Mouse (Mus musculus) intestine, embryonic 14.5 days (tissue): Measurements from ENCODE around the gene Dap. TPM values are rescaled to one million over a fixed set of nuclear protein-coding genes. Genes with fewer than 3 reads are reported as not detected.

Experiments
- ATAC-seq: fragments of 200-750 bp; cut with Nextera tagmentation; replicated peaks from 2 replicates; pipeline ENCODE4 v1.8.0; 2017; ENCODE audit warnings: low read depth, moderate number of reproducible peaks, moderate TSS enrichment, moderate library complexity; ENCODE audit not compliant: low FRiP score, low TSS enrichment
- DNase-seq: peaks from one replicate; pipeline ENCODE4 v3.0.0-alpha.2; 2018; ENCODE audit warnings: low spot score
- H3K27ac ChIP-seq: fragments of 300-500 bp; sonication (generic); 2 replicates; pipeline ENCODE4 v1.5.1; 2014; ENCODE audit warnings: low read depth, mild to moderate bottlenecking, control low read depth
- H3K27me3 ChIP-seq: fragments of 300-500 bp; sonication (generic); replicated peaks from 2 replicates; pipeline ENCODE4 v1.6.1; 2014; ENCODE audit warnings: low read length, control low read depth; ENCODE audit not compliant: control insufficient read depth, insufficient read depth
- H3K36me3 ChIP-seq: fragments of 300-500 bp; sonication (generic); 2 replicates; pipeline ENCODE4 v1.6.1; 2014; ENCODE audit warnings: low read length, control low read depth; ENCODE audit not compliant: control insufficient read depth, insufficient read depth
- H3K4me1 ChIP-seq: fragments of 300-500 bp; sonication (generic); replicated peaks from 2 replicates; pipeline ENCODE4 v1.6.1; 2014; ENCODE audit warnings: low read length, control low read depth, mixed read lengths; ENCODE audit not compliant: control insufficient read depth, insufficient read depth
- H3K4me2 ChIP-seq: fragments of 300-500 bp; sonication (generic); 2 replicates; pipeline ENCODE4 v1.6.1; 2014; ENCODE audit warnings: low read length
- H3K4me3 ChIP-seq: fragments of 300-500 bp; sonication (generic); 2 replicates; pipeline ENCODE4 v1.5.1; 2014; ENCODE audit warnings: low read depth, low read length, control low read depth, mixed read lengths
- H3K9ac ChIP-seq: fragments of 300-500 bp; sonication (generic); 2 replicates; pipeline ENCODE4 v1.6.1; 2014; ENCODE audit warnings: mild to moderate bottlenecking, low read length
- H3K9me3 ChIP-seq: fragments of 300-500 bp; sonication (generic); 2 replicates; pipeline ENCODE4 v1.6.1; 2016; ENCODE audit warnings: low read length, control low read depth; ENCODE audit not compliant: control insufficient read depth
- WGBS: fragments of 180-500 bp; shearing (Covaris S2); extraction: QIAGEN DNeasy Blood & Tissue Kit; methylation state at CpG from one replicate; pipeline ENCODE4 v1.1.7; 2014; 5-methylcytosine and 5-hydroxymethylcytosine counted together
- polyA plus RNA-seq: library from polyadenylated mRNA; unstranded; fragments of >200 nt; fragmentation: Nextera tagmentation; extraction: Ambion mirVana; gene quantifications from 2 replicates; pipeline ENCODE4 v1.2.1, GENCODE M21; 2014

Gene Dap
- polyA plus RNA-seq, 1 experiment from 2014 or later = 96.5 TPM

DNA sequence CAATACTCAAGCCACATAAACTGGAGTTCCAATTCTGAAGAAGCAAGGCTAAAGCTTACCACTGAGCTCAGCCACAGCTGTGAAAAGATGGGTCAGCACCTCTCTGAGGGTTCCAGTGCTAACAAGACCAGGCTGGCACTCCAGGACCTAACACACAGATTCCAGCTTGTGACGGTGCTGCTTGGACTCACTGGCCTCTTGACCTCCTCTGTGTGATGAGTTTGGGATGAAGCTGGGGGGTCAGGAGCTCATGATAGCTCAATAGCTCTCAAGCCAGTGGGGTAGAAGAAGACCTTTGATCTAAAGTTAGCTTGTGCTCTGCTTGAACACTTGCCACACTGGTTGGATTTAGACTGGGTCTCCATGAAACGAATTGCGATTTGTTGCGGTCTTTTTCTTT lies 82.6 kb downstream of the Dap start:
- Histone ChIP-seq H3K27ac (no peak overlapping the region), H3K36me3 (no peaks in the 10 kb centered on the region), H3K4me3 (no peak overlapping the region), H3K9me3 (no peaks in the 10 kb centered on the region), H3K27me3 (no peaks in the 10 kb centered on the region), H3K4me1 (no peaks in the 10 kb centered on the region), H3K9ac (no peak overlapping the region), H3K4me2 (no peak overlapping the region)
- no peak for DNase-seq
- 82% methylated on average over 4 of the region's 4 CpGs for WGBS
- no peak for ATAC-seq

DNA sequence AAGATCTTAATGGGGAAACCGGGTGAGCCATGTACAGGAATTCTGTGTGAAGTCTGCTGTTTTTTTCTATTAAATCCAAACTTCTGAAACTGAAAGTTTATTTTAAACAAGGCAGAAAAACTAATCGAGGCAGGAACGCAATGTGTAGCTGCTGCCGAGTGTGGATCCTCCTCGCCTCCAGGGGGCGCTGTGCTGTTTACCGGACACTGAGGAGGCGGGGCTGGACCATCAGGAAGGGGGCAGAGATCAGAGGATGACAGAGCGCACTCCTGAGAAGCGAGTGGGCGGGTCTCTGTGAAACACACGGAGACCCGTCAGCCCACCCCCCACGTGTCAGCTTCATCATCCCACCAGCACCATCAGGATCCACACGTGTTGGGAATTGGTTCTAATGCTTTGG lies 85.4 kb downstream of the Dap start:
- ATAC-seq (no peak), DNase-seq (no peak)
- 70% methylated on average over 15 of the region's 15 CpGs for WGBS
- no peak overlapping the region for H3K4me3 ChIP-seq
- no peak overlapping the region for H3K4me2 ChIP-seq
- H3K27me3 ChIP-seq = no peaks in the 10 kb centered on the region
- no peak overlapping the region for H3K27ac ChIP-seq
- no peaks in the 10 kb centered on the region for H3K9me3 ChIP-seq
- H3K36me3 ChIP-seq = no peaks in the 10 kb centered on the region
- H3K4me1 ChIP-seq = no peaks in the 10 kb centered on the region
- H3K9ac ChIP-seq = no peak overlapping the region

DNA sequence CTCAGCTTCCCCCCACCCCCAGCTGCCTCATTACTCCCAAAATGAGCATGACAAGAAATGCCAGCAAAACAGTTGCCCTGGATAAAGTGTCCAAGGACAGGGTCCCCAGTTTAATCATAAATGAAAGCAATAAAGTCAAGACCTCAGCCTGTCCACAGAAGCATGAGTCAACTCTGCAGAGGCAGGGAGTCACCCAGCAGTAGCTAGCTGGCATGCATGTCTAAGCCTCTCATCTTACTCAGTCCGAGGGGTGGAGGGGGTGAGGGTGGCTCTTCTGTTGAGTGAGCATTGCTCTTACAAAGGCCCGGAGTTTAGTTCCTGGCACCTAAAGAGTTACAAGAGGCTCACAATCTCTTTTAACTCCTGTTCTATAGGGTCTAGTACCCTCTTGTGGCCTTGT lies 87.9 kb downstream of the Dap start:
- Histone ChIP-seq H3K27ac (no peak overlapping the region), H3K4me3 (no peak overlapping the region), H3K9me3 (no peaks in the 10 kb centered on the region), H3K9ac (no peak overlapping the region), H3K27me3 (no peaks in the 10 kb centered on the region), H3K4me1 (no peaks in the 10 kb centered on the region), H3K4me2 (no peak overlapping the region), H3K36me3 (no peaks in the 10 kb centered on the region)
- ATAC-seq (no peak), DNase-seq (no peak)
- WGBS = 57% methylated on average over 2 of the region's 2 CpGs

GRCm38 (mm10) chr15:31315630-31316231 lies 91.6 kb downstream of the Dap start:
- peak; percentile 47; the same call in 1 of the 2 replicates for ATAC-seq

GRCm38 (mm10) chr15:31317056-31317805 lies 93.1 kb downstream of the Dap start:
- ATAC-seq = no peak
- no peaks in the 10 kb centered on the region for H3K4me1 ChIP-seq
- no peak for DNase-seq
- H3K27ac ChIP-seq = no peak overlapping the region
- H3K9ac ChIP-seq = no peak overlapping the region
- no peak overlapping the region for H3K4me3 ChIP-seq
- no peaks in the 10 kb centered on the region for H3K9me3 ChIP-seq
- H3K27me3 ChIP-seq = no peaks in the 10 kb centered on the region
- H3K4me2 ChIP-seq = no peak overlapping the region
- no peaks in the 10 kb centered on the region for H3K36me3 ChIP-seq
- WGBS = 92% methylated on average over 3 of the region's 3 CpGs

More at GRCm38 (mm10) chr15:31315630-31316231, 91.6 kb downstream of the Dap start:
- no peaks in the 10 kb centered on the region for H3K36me3 ChIP-seq
- no peak overlapping the region for H3K4me2 ChIP-seq
- H3K9me3 ChIP-seq = no peaks in the 10 kb centered on the region
- DNase-seq = peak; percentile 91
- no peak overlapping the region for H3K4me3 ChIP-seq
- WGBS = 8% methylated on average over 5 of the region's 5 CpGs
- H3K4me1 ChIP-seq = no peaks in the 10 kb centered on the region
- H3K27ac ChIP-seq = no peak overlapping the region
- H3K27me3 ChIP-seq = no peaks in the 10 kb centered on the region
- H3K9ac ChIP-seq = no peak overlapping the region

DNA sequence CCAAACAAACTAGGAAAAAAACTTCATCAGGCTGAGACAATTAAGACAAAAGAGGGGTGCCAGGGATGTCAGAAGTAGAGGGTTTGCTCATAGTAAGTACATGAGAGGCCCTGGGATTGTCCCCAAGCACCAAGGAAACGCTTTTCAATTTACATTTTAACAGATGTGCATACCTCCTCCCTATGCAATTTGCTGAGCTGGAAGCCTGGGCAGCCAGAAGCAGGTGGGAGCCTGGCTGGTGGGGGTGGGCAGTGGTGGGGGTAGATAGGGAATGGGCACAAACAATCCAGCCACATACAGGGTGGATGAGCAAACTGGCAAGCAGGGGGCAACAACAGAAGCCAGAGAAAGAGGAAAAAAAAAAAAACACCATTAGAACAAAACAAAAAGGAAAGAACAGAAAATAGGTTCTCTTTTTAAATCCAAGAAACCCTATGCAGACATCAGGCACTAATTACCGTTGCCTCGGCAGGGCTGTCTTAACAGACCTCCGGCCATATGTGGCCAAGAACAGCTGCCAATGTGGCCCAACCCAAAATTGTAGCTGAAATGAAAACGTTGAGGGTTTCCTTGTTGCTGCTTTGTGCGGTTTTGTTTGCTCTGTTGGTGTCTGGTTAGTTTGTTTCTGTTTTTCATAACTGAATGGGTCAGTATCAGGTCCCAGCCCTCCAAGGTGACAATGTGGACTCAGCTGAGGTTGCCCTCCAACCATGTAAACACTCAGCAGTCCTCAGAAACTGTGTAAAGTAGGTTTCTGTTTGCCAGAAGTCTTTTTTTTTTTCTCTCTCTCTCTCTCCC lies 94.2 kb downstream of the Dap start:
- WGBS = 35% methylated on average over 6 of the region's 6 CpGs
- Histone ChIP-seq H3K27me3 (no peaks in the 10 kb centered on the region), H3K36me3 (no peaks in the 10 kb centered on the region), H3K27ac (no peak overlapping the region), H3K9ac (no peak overlapping the region), H3K4me2 (no peak overlapping the region), H3K4me1 (no peaks in the 10 kb centered on the region), H3K4me3 (no peak overlapping the region), H3K9me3 (no peaks in the 10 kb centered on the region)
- ATAC-seq (no peak), DNase-seq (no peak)

- H3K36me3 ChIP-seq = no peaks in the 10 kb centered on the region
- no peaks in the 10 kb centered on the region for H3K27me3 ChIP-seq
- H3K4me1 ChIP-seq = no peaks in the 10 kb centered on the region
- 71% methylated on average over 4 of the region's 4 CpGs for WGBS
- H3K4me2 ChIP-seq = no peak overlapping the region
- H3K27ac ChIP-seq = no peak overlapping the region
- ATAC-seq = no peak
- no peak overlapping the region for H3K9ac ChIP-seq
- no peaks in the 10 kb centered on the region for H3K9me3 ChIP-seq
- H3K4me3 ChIP-seq = no peak overlapping the region
- no peak for DNase-seq
Observed at GRCm38 (mm10) chr15:31319046-31319445, 94.9 kb downstream of the Dap start.

DNA sequence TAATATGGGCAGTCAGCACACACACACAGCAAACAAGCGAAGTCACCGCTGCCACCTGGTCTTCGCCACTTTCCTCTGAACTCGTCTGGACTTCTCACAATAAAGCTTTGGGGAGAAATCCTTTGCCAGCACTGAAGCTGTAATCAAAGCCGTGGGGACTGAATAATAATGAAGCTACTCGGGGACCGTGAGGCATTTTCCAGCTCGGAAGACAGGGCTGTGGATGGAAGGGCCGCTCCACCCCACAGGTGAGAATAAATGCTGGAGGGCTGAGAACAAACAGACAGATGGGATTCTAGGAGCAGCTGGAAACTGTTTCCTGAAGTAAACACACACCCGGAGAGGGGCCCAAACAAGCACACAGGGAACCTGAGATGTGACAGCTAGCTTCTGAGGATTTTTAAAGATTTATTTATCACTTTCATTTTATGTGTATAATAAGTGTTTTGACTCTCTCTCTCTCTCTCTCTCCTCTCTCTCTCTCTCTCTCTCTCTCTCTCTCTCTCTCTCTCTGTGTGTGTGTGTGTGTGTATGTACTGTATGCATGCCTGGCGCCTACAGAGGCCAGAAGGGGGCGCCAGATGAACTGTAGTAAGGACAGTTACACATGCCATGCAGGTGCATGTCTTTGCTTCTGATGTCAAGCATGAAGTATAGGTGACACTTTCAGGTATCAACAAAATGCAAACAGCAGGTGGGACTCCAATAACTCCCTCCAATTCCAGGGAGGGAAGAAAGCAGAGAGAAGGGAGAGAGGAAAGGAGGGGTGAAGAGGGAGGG lies 96.7 kb downstream of the Dap start:
- DNase-seq (no peak), ATAC-seq (no peak)
- Histone ChIP-seq H3K4me3 (no peak overlapping the region), H3K9ac (no peak overlapping the region), H3K27ac (no peak overlapping the region), H3K36me3 (no peaks in the 10 kb centered on the region), H3K27me3 (no peaks in the 10 kb centered on the region), H3K4me1 (no peaks in the 10 kb centered on the region), H3K9me3 (no peaks in the 10 kb centered on the region), H3K4me2 (no peak overlapping the region)
- 61% methylated on average over 12 of the region's 12 CpGs for WGBS
